Mouse (Mus musculus): Measurements from ENCODE around the gene Ascc1. TPM values are rescaled to one million over a fixed set of nuclear protein-coding genes. Genes with fewer than 3 reads are reported as not detected.

Ascc1 gene
- polyA plus RNA-seq, 1 experiment from 2014 or later, result 19.0 TPM

DNA sequence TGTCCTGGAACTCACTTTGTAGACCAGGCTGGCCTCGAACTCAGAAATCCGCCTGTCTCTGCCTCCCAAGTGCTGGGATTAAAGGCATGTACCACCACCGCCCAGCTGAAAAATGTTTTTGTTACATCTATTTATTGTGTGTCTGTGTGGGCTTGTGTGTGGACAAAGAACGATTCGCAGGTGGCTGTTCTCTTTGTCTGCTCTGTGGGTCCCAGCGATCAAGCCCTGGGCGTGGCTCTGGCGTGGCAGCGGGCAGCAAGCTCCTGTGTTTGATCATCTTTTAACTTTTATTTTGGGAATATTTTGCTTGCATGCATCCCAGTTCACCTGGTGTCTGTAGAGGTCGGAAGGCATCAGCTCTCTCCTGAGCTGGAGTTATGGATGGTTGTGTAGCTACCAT lies 48.0 kb downstream of the Ascc1 start:
- H3K27ac ChIP-seq, result no peak overlapping the region
- no peaks in the 10 kb centered on the region for H3K79me2 ChIP-seq (ENCODE audit: inconsistent target)
- H3K4me3 ChIP-seq (ENCODE audit: inconsistent target), result no peak overlapping the region
- H3K36me3 ChIP-seq (ENCODE audit: inconsistent target), result no peaks in the 10 kb centered on the region
- 97% methylated on average over 9 of the region's 10 CpGs for WGBS (ENCODE audit: missing documents)

DNA sequence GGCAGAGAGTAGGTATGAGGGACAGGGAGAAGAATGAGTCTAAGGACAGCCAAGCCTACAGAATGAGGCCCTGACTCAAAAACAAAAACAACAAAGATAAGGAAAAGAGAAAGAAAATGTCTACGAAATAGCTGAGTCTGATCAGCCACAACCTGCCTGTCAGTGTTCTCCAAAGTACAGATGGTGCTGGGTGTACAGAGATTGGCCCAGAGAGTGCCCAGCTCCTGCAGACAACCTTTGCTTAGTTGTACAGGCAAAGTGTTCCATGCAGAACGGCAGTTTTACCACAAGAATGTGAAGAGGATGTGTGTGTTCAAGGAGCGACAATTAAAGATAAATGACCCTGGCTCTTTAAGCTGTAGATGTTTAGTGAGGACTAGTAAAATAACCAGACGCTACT lies 50.5 kb downstream of the Ascc1 start:
- Histone ChIP-seq H3K79me2 (ENCODE audit: inconsistent target) (no peaks in the 10 kb centered on the region), H3K4me3 (ENCODE audit: inconsistent target) (no peak overlapping the region), H3K27ac (no peak overlapping the region), H3K36me3 (ENCODE audit: inconsistent target) (no peaks in the 10 kb centered on the region)
- WGBS (ENCODE audit: missing documents), result 77% methylated on average over 4 of the region's 4 CpGs

DNA sequence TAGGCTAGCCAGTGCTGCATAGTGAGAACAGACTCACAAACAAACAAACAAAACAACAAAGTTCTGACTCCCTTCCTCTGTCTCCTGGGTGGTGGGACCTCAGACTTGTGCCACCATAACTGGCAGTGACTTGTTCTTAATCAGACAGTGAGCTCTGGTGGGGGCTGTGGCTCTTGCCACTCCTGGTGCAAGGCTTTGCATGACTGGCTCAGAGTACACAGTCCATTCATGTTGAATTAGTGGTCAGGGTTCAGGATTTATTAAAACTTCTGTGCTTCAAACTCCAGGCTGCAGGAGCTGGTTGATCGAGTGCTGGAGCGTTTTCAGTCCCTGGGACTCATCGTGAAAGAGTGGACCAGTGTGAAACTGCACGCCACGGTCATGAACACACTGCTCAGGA lies 59.6 kb downstream of the Ascc1 start:
- 95% methylated on average over 5 of the region's 5 CpGs for WGBS (ENCODE audit: missing documents)
- no peak overlapping the region for H3K27ac ChIP-seq
- no peaks in the 10 kb centered on the region for H3K36me3 ChIP-seq (ENCODE audit: inconsistent target)
- no peaks in the 10 kb centered on the region for H3K79me2 ChIP-seq (ENCODE audit: inconsistent target)
- H3K4me3 ChIP-seq (ENCODE audit: inconsistent target), result no peak overlapping the region

DNA sequence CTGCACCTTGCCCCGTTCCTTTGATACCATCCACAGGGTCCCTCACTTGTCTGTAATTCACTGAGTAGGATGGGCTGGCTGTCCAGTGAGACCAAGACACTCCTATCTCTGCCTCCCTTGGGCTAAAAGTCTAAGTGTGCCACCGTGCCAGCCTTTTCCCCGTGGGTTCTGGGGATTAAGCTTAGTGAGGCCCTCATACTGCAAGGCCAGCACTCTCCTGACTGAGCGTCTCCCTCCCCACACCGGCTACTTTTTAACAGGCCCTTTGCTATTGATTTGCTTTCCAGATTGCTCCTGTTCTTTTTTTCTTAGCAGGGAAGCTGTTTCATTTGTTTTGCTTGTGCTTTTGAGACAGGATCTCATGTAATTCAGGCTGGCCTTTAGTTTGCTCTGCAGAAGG lies 60.3 kb downstream of the Ascc1 start:
- WGBS (ENCODE audit: missing documents), result 85% methylated on average over 5 of the region's 5 CpGs
- Histone ChIP-seq H3K27ac (no peak overlapping the region), H3K4me3 (ENCODE audit: inconsistent target) (no peak overlapping the region), H3K79me2 (ENCODE audit: inconsistent target) (no peaks in the 10 kb centered on the region), H3K36me3 (ENCODE audit: inconsistent target) (no peaks in the 10 kb centered on the region)

DNA sequence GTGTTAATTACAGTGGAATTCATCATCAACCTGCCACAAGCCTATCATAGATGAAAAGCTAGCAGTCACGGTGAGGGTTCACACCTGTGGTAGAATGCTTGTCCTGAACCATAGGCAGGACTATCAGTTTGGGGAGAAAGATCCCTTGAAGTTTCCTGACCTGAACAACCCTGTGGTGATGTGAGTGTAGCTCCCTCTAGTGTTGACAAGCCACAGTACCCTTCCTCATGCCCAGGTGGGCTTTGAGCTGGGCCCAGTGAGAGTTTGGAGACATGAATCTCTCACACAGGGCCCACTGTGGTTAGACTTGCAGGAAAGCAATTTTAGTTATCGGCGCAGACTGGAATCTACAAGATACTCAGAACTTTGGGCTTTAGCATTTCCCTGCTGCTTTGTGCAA lies 63.9 kb downstream of the Ascc1 start:
- Histone ChIP-seq H3K36me3 (ENCODE audit: inconsistent target) (no peaks in the 10 kb centered on the region), H3K79me2 (ENCODE audit: inconsistent target) (no peaks in the 10 kb centered on the region), H3K4me3 (ENCODE audit: inconsistent target) (no peak overlapping the region), H3K27ac (no peak overlapping the region)
- 89% methylated on average over 3 of the region's 3 CpGs for WGBS (ENCODE audit: missing documents)

DNA sequence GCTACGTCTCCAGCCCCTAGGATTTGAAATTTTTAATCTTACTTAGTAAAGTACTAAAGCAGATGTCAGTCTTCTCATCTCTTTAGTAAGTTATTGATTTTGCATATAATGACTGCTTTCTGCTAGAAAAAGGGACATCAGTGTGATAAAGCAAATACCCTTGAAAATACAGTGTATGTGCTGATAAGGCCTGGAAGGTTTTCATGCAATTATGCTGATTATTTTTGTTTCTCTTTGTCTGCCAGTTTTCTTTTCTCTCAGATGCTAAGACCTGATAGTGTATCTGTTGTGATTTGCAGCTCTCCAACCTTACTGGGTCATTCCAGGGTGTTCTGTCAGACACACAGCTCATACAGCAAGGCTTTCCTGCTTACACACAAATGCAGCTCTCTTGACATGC lies 72.6 kb downstream of the Ascc1 start:
- Histone ChIP-seq H3K4me3 (ENCODE audit: inconsistent target) (no peak overlapping the region), H3K79me2 (ENCODE audit: inconsistent target) (no peaks in the 10 kb centered on the region), H3K27ac (no peak overlapping the region), H3K36me3 (ENCODE audit: inconsistent target) (no peaks in the 10 kb centered on the region)
- WGBS (ENCODE audit: missing documents), result 100% methylated on average over 1 of the region's 1 CpGs

DNA sequence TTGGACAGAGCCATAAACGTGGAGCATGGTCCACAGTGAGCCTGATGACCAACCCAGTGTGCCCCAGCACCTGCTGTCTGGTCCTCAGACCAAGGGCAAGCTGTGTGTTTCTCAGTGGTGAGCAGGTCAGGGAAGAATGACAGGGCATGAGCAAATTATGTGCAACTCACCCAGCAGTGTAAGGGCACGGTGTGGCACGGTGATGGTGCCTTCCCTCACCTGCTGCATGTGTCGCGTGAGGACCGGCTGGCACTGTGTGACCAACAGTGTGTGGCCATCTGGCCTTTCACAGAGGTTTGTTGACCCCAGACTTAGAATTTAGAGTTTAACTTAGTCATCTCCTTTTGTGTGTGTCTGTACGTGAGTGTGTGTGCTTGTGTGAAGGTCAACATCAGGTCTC lies 74.6 kb downstream of the Ascc1 start:
- 97% methylated on average over 7 of the region's 7 CpGs for WGBS (ENCODE audit: missing documents)
- H3K4me3 ChIP-seq (ENCODE audit: inconsistent target), result no peak overlapping the region
- no peak overlapping the region for H3K27ac ChIP-seq
- H3K79me2 ChIP-seq (ENCODE audit: inconsistent target), result no peaks in the 10 kb centered on the region
- no peaks in the 10 kb centered on the region for H3K36me3 ChIP-seq (ENCODE audit: inconsistent target)

DNA sequence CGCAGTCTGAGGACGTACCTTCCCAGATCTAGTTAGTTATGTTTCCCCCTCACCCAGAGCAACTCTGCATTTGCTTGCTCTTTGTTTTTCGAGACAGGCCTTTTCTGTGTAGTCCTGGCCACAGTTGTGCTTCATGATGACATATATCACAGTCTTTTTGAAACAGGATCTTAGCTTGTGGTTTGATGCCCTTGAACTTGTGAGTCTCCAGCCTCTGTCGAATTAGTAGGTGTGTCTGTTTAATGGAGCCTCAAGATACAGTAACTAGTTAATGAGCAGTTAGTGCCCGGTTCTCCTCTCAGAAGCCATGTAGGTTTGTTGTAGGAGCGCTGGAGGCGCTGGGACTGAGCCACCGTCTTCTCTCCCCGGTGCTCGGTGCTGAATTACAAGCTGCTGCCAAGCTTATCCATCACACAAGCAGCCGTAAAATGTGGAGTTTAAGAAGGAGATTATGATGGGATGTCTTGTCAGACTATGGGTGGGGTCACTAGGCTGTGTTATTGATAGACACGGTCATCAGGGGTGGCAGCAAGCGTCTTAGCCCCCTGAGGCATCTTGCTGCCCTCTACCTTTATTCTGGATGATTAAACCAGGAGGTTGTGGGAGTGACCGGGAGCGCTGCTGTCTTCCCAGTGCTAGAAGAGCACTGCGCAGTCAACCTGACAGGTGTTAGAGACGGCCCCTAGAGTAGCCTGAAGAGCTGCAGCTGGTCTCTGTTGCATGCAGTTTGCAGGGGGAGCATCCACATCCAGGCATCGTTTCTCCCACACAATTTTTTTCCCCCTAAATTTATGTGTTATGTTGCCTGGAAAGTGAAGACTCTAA lies 75.3 kb downstream of the Ascc1 start:
- no peak overlapping the region for H3K4me3 ChIP-seq (ENCODE audit: inconsistent target)
- H3K27ac ChIP-seq, result no peak overlapping the region
- H3K79me2 ChIP-seq (ENCODE audit: inconsistent target), result no peaks in the 10 kb centered on the region
- no peaks in the 10 kb centered on the region for H3K36me3 ChIP-seq (ENCODE audit: inconsistent target)
- 79% methylated on average over 18 of the region's 18 CpGs for WGBS (ENCODE audit: missing documents)

DNA sequence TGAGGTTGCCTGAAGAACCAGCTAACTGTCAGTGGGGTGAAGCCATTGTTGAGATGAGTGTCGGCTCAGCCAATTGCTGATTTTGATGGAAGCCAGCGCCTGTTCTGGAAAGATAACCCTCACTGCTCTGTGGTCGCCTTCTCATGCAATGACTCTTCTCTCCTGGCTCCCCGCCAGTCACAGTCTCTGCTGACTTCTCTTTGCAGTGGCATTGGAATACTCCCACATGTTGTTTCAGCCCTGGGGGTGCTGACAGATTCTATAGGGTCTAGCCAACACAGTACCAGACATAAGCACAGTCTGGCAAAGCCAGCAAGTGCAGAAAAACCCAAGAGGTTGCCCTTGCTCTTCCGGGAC lies 75.9 kb downstream of the Ascc1 start:
- Histone ChIP-seq H3K79me2 (ENCODE audit: inconsistent target) (no peaks in the 10 kb centered on the region), H3K4me3 (ENCODE audit: inconsistent target) (no peak overlapping the region), H3K36me3 (ENCODE audit: inconsistent target) (no peaks in the 10 kb centered on the region), H3K27ac (no peak overlapping the region)
- 43% methylated on average over 5 of the region's 5 CpGs for WGBS (ENCODE audit: missing documents)

DNA sequence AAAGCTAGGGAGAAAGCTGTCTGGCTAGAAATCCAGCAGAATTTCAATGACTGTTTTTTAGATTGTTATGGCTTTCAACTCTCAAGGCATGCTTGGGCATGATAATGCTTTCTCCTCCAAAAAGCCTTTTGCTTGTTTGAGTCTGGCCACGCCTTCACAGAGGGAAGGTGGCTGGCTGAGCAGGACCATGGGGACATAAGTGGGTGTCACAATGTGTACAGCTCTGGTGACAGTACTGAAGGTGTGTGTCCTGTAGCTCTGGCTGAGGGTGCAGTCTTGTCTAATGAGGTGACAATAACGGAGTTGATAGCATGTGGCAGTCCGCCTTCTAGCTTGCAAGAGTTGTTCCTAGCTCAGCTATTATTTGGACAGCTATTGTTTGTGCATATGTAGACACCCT lies 77.6 kb downstream of the Ascc1 start:
- Histone ChIP-seq H3K36me3 (ENCODE audit: inconsistent target) (no peaks in the 10 kb centered on the region), H3K4me3 (ENCODE audit: inconsistent target) (no peak overlapping the region), H3K27ac (no peak overlapping the region), H3K79me2 (ENCODE audit: inconsistent target) (no peaks in the 10 kb centered on the region)
- 88% methylated on average over 3 of the region's 3 CpGs for WGBS (ENCODE audit: missing documents)

DNA sequence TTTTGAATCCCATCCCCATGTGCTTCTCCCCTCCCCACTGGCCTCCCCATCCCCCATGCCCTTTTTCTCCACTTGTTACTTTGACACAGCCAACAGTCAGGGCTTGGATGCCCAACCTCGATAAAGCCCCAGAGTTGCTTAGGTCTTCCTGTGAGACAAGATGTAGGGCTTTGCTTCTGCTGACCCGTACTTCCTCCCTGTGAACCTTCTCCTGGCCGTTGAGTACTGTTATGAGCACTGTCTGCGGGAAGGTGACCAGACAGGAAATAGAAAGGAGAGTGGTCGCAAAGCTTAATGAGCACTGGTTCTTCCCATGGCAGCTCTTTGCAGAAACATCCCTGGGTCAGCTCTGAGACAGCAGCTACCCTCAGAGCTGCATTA lies 78.0 kb downstream of the Ascc1 start:
- Histone ChIP-seq H3K4me3 (ENCODE audit: inconsistent target) (no peak overlapping the region), H3K27ac (no peak overlapping the region), H3K36me3 (ENCODE audit: inconsistent target) (no peaks in the 10 kb centered on the region), H3K79me2 (ENCODE audit: inconsistent target) (no peaks in the 10 kb centered on the region)
- WGBS (ENCODE audit: missing documents), result 4% methylated on average over 5 of the region's 5 CpGs

DNA sequence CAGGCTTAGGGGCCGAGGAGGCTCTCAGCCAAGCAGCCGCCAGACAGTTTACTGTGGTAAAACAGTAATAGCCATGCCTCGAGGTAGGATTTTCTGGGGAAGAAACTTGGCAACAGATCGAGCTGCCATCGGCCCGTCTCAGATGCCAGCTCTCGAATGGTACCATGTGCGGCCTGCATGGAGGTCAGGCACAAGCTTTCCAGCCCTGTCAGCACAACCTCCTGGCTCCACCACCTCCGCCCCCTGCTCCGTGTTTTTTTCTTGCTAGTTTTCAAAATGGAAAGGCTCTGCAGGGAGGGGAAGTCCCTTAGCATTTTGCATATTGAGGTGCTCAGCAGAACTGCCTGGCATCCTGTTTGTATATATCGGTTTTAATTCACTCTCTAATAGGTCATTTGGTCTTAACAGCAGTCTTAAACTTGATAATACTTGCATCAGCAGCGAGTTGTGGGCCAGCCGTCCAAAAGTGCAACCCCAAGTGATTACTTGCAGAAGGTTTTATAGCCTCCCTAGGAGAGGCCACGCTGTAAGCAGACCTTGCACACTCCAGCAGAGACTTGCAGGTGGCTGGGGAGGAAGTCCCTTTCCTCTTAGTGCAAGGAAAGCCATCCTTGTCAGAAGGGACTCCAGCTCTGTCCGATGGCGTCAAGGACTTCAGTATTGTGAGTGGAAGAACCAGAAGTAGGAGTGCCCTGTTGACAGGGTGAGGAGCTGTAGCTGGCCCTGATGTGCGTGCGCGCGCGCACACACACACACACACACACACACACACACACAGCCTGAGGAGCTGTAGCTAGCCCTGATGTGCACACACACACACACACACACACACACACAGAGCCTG lies 78.6 kb downstream of the Ascc1 start:
- no peaks in the 10 kb centered on the region for H3K79me2 ChIP-seq (ENCODE audit: inconsistent target)
- no peaks in the 10 kb centered on the region for H3K36me3 ChIP-seq (ENCODE audit: inconsistent target)
- no peak overlapping the region for H3K4me3 ChIP-seq (ENCODE audit: inconsistent target)
- H3K27ac ChIP-seq, result no peak overlapping the region
- WGBS (ENCODE audit: missing documents), result 26% methylated on average over 21 of the region's 21 CpGs

DNA sequence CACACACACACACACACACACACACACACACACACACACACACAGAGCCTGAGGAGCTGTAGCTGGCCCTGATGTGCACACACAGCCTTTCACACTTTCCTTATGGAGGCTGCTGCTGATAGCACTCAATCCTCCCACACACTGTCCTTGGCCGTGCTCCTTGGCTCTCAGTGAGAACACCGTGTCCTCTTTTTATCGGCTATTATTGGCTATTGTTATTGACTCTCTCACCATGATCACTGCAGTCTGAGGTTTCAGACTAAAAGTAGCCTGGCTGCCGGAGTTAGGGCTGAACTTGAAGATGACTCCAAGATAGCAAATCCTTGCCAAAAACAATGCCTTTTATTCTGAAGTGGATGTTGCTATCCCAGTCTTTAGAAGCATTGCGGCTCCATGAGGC lies 79.3 kb downstream of the Ascc1 start:
- Histone ChIP-seq H3K27ac (no peak overlapping the region), H3K4me3 (ENCODE audit: inconsistent target) (no peak overlapping the region), H3K79me2 (ENCODE audit: inconsistent target) (no peaks in the 10 kb centered on the region), H3K36me3 (ENCODE audit: inconsistent target) (no peaks in the 10 kb centered on the region)
- 92% methylated on average over 5 of the region's 5 CpGs for WGBS (ENCODE audit: missing documents)

DNA sequence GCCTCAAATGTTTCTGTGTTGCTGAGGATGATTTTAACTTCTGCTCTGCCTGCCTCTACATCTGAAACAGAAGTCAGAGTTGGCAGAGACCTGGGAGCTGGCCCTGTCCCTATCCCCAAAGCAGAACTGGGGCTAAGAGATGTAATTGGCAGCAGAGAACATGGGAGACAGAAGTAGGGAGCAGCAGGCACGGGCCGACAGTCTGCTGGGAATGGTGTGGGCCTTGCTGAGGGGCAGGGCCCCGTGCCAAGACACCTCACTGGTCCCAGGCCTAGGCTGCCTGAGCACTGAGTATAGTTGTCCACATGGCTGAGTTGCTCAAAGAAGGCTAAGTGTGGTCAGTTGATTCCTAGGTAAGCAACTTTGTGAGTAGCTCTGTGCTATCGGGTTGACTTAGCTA lies 81.5 kb downstream of the Ascc1 start:
- Histone ChIP-seq H3K27ac (no peak overlapping the region), H3K79me2 (ENCODE audit: inconsistent target) (no peaks in the 10 kb centered on the region), H3K36me3 (ENCODE audit: inconsistent target) (no peaks in the 10 kb centered on the region), H3K4me3 (ENCODE audit: inconsistent target) (no peak overlapping the region)
- 86% methylated on average over 4 of the region's 4 CpGs for WGBS (ENCODE audit: missing documents)

DNA sequence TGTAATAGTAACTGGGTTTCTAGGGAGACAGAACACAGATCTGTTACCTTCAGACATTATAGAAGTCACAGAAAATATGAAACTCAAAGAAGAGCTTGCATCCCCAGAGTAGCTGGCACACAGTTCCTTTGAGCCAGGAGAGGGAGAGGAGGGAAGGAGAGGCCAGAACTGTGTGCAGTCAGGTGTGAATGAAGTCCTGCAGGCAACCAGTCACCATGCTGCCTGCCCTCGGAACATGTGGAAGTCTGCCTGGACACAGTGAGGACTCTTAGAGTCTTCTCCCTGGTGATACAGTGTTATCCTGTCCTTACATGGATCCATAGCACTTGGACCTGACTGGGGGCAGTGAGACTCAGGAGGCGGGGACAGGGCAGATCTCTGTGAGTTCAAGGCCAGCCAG lies 89.7 kb downstream of the Ascc1 start:
- WGBS (ENCODE audit: missing documents), result 100% methylated on average over 2 of the region's 2 CpGs
- Histone ChIP-seq H3K27ac (no peak overlapping the region), H3K4me3 (ENCODE audit: inconsistent target) (no peak overlapping the region), H3K36me3 (ENCODE audit: inconsistent target) (no peaks in the 10 kb centered on the region), H3K79me2 (ENCODE audit: inconsistent target) (no peaks in the 10 kb centered on the region)

Measured in macrophage (primary cell).